Mouse (Mus musculus): ENCODE measurements around the gene Olfr275. TPM values are rescaled to one million over a fixed set of nuclear protein-coding genes. Genes with fewer than 3 reads are reported as not detected.
"Not testable (repeated sequence)": the region's sequence is repeated elsewhere in the genome, so short reads cannot be mapped to it uniquely, and the experiment has no call there.

Olfr275 gene
- polyA plus RNA-seq (2015; fragmentation: Nextera tagmentation; extraction: Ambion mirVana) = not detected in 2 replicates

DNA sequence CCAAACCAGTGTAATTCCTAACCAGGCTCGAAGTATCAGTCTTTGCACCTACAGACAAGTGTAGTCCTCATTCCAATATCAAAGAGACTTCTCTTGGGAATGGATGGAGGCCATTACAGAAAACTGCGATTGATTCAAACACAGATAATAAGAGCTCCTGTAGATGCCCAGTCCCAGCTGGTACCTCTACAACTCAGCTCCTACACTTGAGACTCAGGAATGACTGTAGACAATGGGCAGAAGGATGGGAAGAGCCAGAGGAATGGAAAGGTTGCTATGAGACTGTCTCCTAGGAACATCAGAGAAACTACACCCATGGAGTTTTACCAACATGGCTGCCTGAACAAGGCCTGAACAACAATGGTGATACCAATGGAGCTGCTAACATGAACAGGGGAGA, at the start of gene Olfr275:
Gene Olfr275 (plus strand): TSS at position 301 of the 400 bp plus-strand sequence.
- no peak for ATAC-seq (ENCODE audit: extremely low read depth, insufficient number of reproducible peaks, low FRiP score, low TSS enrichment)
- Histone ChIP-seq H3K4me1 (no peaks in the 10 kb centered on the region), H3K9me3 (no peaks in the 10 kb centered on the region), H3K27me3 (replicated peaks) (no peaks in the 10 kb centered on the region), H3K36me3 (no peaks in the 10 kb centered on the region), H3K9ac (no peak within 1 kb of the TSS), H3K4me2 (no peak within 1 kb of the TSS), H3K4me3 (no peak within 1 kb of the TSS), H3K27ac (replicated peaks) (no peak within 1 kb of the TSS)
- WGBS = 85% methylated on average over 2 of the region's 2 CpGs

DNA sequence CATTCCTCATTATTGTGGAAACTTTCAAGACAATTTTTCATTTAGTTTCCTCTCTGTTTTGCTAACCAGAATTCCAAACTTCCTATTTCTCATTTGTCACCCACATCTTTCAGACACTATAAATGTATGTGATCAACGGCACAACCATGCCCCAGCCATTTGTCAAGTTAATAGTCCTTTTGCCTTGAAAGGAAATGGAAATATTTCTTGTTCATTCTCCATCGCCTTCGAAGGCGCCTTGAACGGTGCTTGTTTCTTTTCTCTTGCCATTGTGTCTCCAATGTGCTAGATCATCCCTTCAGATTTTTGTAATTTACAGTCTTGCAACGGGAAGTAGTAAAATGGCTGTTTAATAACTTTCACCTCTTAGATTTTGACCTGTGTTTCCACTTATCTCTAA, 48.8 kb upstream of the Olfr275 start:
- no peak for ATAC-seq (ENCODE audit: extremely low read depth, insufficient number of reproducible peaks, low FRiP score, low TSS enrichment)
- no peaks in the 10 kb centered on the region for H3K36me3 ChIP-seq
- H3K27ac ChIP-seq (replicated peaks) = no peak overlapping the region
- no peaks in the 10 kb centered on the region for H3K4me1 ChIP-seq
- no peak overlapping the region for H3K4me2 ChIP-seq
- H3K9me3 ChIP-seq = no peaks in the 10 kb centered on the region
- H3K9ac ChIP-seq = no peak overlapping the region
- H3K27me3 ChIP-seq (replicated peaks) = no peaks in the 10 kb centered on the region
- no peak overlapping the region for H3K4me3 ChIP-seq
- 78% methylated on average over 6 of the region's 6 CpGs for WGBS

DNA sequence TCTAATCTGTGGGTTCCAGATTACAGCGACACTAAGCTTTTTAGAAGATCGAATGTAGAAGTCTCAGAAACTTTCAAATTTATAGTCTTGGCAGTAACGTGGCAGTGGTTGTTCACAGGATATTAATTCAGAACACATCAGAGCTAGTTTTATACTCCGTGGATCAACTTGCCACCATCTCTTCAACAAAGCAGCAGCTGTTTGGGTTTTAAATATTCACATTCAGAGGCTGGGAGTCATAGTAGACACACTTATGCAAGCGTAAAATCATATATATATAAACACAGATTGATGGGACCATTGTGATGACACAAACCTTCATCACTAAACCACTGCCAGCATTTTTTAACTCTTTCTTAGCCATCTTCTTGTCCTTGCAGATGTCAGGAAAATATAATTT, 42.2 kb upstream of the Olfr275 start:
- Histone ChIP-seq H3K4me3 (no peak overlapping the region), H3K27ac (replicated peaks) (no peak overlapping the region), H3K9me3 (no peaks in the 10 kb centered on the region), H3K9ac (no peak overlapping the region), H3K4me2 (no peak overlapping the region), H3K27me3 (replicated peaks) (no peaks in the 10 kb centered on the region), H3K36me3 (no peaks in the 10 kb centered on the region), H3K4me1 (no peaks in the 10 kb centered on the region)
- ATAC-seq (ENCODE audit: extremely low read depth, insufficient number of reproducible peaks, low FRiP score, low TSS enrichment) = no peak
- WGBS = 69% methylated on average over 5 of the region's 5 CpGs

DNA sequence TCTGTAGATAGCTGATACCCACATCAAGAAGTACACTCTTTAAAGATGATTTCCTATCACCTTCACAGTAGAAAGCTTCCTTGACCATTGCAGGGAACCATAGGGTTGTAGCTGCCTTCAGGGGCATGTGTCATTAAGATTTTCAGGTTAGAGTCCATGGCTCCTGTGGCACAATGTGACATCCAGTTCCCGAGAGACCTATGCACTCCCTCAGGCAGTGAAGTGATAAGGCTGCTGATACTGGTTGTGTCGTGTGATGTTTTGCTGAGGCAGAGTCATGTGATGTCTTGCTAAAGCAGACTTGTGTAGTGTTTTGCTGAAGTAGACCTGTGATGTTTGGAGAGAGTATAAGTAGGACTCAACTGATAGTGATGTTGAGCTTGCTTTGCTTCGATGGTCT, 14.4 kb upstream of the Olfr275 start:
- no peaks in the 10 kb centered on the region for H3K27me3 ChIP-seq (replicated peaks)
- no peak overlapping the region for H3K9ac ChIP-seq
- no peak for ATAC-seq (ENCODE audit: extremely low read depth, insufficient number of reproducible peaks, low FRiP score, low TSS enrichment)
- no peaks in the 10 kb centered on the region for H3K4me1 ChIP-seq
- H3K9me3 ChIP-seq = no peaks in the 10 kb centered on the region
- no peaks in the 10 kb centered on the region for H3K36me3 ChIP-seq
- WGBS = 34% methylated on average over 3 of the region's 3 CpGs
- H3K27ac ChIP-seq (replicated peaks) = no peak overlapping the region
- H3K4me2 ChIP-seq = no peak overlapping the region
- no peak overlapping the region for H3K4me3 ChIP-seq

DNA sequence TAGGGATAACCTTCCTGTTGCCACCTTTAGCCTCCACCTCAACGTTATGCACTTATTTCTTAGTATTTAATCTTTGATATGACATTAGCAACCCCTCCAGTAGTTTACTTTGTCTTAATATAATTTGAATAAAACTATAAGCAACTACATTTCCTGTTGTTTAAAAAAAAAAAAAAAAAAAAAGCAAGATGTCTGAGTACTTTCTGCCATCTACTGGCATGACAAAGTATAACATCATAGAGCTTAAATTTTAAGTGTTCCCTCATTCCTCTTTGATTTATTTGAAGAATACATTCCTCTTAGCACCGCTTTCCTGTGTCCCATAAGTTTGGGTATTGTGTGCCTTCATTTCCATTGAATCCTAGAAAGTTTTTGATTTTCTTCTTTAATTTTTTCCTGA, 2.5 kb upstream of the Olfr275 start:
- H3K4me1 ChIP-seq = no peaks in the 10 kb centered on the region
- WGBS = 24% methylated on average over 2 of the region's 2 CpGs
- no peak overlapping the region for H3K9ac ChIP-seq
- no peaks in the 10 kb centered on the region for H3K27me3 ChIP-seq (replicated peaks)
- no peak overlapping the region for H3K27ac ChIP-seq (replicated peaks)
- H3K9me3 ChIP-seq = no peaks in the 10 kb centered on the region
- no peaks in the 10 kb centered on the region for H3K36me3 ChIP-seq
- ATAC-seq (ENCODE audit: extremely low read depth, insufficient number of reproducible peaks, low FRiP score, low TSS enrichment) = no peak
- no peak overlapping the region for H3K4me2 ChIP-seq
- H3K4me3 ChIP-seq = no peak overlapping the region

DNA sequence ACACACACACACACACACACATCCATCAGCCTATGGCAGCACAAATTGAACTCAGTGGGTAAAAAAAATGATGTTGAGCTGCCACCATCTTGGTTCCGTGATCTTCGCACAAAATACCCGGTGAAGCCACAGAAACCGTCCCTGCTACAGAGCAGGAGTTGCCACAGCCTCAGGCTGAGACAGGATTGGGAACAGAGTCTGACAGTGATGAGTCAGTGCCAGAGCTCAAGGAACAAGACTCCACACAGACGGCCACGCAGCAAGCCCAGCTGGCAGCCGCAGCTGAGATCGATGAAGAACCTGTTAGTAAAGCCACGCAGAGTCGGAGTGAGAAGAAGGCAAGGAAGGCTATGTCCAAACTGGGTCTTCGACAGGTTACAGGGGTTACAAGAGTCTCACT, 7.0 kb downstream of the Olfr275 start:
- Histone ChIP-seq H3K36me3 (no peaks in the 10 kb centered on the region), H3K4me2 (no peak overlapping the region), H3K27me3 (replicated peaks) (no peaks in the 10 kb centered on the region), H3K4me3 (no peak overlapping the region), H3K4me1 (no peaks in the 10 kb centered on the region), H3K27ac (replicated peaks) (no peak overlapping the region), H3K9ac (no peak overlapping the region), H3K9me3 (0 out of 2 replicates have a peak, but pooled peaks cover 5% of the 10 kb centered on the region)
- no peak for ATAC-seq (ENCODE audit: extremely low read depth, insufficient number of reproducible peaks, low FRiP score, low TSS enrichment)
- 91% methylated on average over 11 of the region's 11 CpGs for WGBS

DNA sequence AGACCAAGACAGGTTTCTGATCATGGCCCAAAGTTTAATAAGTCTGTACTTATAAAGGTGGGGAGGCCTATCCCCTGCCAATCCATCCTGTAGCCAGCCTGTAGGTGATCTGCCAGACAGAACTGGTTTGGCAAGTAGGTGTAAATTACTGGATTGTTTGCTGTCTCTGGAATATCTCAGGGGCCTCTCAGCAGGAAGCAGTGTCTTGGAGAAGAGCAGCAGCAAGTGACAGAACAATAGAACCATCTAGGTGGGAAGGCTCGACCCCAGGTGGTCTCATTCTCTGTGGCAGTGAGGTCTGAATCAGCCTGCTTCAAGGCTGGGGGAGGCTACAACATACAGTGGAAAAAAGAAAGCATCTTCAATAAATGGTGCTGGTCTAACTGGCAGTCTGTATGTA, 31.0 kb downstream of the Olfr275 start:
- H3K9ac ChIP-seq; H3K27me3 ChIP-seq (replicated peaks); H3K4me1 ChIP-seq; H3K4me3 ChIP-seq; H3K9me3 ChIP-seq; H3K36me3 ChIP-seq; H3K4me2 ChIP-seq; H3K27ac ChIP-seq (replicated peaks); ATAC-seq (ENCODE audit: extremely low read depth, insufficient number of reproducible peaks, low FRiP score, low TSS enrichment): not testable (repeated sequence)
- WGBS = 33% methylated on average over 1 of the region's 1 CpGs

DNA sequence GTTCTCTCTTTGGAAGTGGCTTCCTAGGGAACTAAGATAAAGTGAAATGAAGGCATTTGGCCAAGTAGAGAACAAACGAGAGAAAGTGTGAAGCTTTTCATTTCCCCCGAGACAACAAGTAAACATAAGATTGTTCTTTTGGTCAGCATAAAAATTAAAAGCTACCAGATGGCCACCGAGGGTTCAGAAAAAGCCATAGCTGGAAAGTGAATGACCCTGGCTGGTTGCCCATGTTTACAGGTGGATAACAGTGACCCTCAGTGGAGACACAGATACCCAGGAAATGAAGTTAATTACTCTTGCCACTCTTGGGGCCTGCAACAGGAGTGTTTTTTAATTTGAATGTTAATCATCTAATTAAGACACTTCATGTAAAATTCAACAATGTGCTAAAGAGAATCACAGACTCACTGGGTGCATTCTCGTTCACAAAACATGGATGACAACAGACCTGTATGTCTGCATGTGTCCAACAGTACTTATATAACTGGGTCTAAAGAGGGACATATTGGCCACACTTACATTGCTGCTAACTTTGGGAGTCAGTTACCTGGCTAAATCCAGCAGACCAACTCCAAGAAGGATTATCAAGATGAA, 34.7 kb downstream of the Olfr275 start:
- 53% methylated on average over 4 of the region's 4 CpGs for WGBS
- Histone ChIP-seq H3K27me3 (replicated peaks) (no peaks in the 10 kb centered on the region), H3K4me2 (no peak overlapping the region), H3K4me1 (no peaks in the 10 kb centered on the region), H3K36me3 (no peaks in the 10 kb centered on the region), H3K9ac (no peak overlapping the region), H3K4me3 (no peak overlapping the region), H3K9me3 (no peaks in the 10 kb centered on the region), H3K27ac (replicated peaks) (no peak overlapping the region)
- no peak for ATAC-seq (ENCODE audit: extremely low read depth, insufficient number of reproducible peaks, low FRiP score, low TSS enrichment)

DNA sequence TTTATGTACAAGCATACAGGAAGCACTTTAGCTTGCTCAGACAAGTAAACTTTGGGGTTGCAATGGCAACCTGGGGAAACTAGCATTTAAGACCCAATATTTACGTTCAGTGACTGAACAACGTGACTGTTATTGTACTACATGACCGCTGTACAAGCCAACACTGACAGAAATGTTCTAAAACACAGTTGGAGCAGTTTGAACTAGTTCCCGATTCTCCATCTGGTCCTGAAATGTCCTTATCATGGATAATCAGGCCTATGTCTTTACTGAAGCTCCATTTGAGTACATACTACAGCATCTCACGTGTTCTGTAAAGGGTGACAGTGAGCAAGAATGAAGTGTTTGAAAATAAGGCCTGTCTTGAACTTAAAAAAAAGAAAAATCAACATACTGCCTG, 35.3 kb downstream of the Olfr275 start:
- 83% methylated on average over 5 of the region's 5 CpGs for WGBS
- no peaks in the 10 kb centered on the region for H3K9me3 ChIP-seq
- H3K36me3 ChIP-seq = no peaks in the 10 kb centered on the region
- no peak overlapping the region for H3K27ac ChIP-seq (replicated peaks)
- no peak overlapping the region for H3K9ac ChIP-seq
- no peaks in the 10 kb centered on the region for H3K27me3 ChIP-seq (replicated peaks)
- ATAC-seq (ENCODE audit: extremely low read depth, insufficient number of reproducible peaks, low FRiP score, low TSS enrichment) = no peak
- H3K4me3 ChIP-seq = no peak overlapping the region
- no peak overlapping the region for H3K4me2 ChIP-seq
- no peaks in the 10 kb centered on the region for H3K4me1 ChIP-seq

DNA sequence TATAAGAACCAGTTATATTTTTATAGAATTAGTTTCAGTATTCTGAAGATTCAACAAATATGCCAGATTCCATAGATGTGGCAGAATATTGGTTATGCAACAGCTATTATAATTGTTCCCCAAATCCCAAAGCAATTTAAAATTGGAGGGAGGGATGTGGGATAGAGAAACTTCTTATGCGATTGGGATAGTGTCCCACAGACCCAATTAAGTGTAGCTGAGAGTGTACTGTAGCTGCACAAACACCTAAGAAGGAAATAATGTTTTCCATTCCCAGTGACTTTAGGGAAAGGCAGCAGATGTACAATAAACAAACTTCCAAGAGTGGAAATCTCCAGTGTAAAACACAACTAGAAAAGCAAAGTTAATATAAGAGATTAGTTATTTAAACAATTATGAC, 44.7 kb downstream of the Olfr275 start, which contains the start of gene Olfr273:
Gene Olfr273 (minus strand): TSS at position 101 of the 400 bp plus-strand sequence.
- Histone ChIP-seq H3K27me3 (replicated peaks) (no peaks in the 10 kb centered on the region), H3K9ac (no peak within 1 kb of the TSS), H3K4me1 (no peaks in the 10 kb centered on the region), H3K27ac (replicated peaks) (no peak within 1 kb of the TSS), H3K4me3 (no peak within 1 kb of the TSS), H3K4me2 (no peak within 1 kb of the TSS), H3K36me3 (no peaks in the 10 kb centered on the region), H3K9me3 (no peaks in the 10 kb centered on the region)
- WGBS = 63% methylated on average over 1 of the region's 1 CpGs
- ATAC-seq (ENCODE audit: extremely low read depth, insufficient number of reproducible peaks, low FRiP score, low TSS enrichment) = no peak

DNA sequence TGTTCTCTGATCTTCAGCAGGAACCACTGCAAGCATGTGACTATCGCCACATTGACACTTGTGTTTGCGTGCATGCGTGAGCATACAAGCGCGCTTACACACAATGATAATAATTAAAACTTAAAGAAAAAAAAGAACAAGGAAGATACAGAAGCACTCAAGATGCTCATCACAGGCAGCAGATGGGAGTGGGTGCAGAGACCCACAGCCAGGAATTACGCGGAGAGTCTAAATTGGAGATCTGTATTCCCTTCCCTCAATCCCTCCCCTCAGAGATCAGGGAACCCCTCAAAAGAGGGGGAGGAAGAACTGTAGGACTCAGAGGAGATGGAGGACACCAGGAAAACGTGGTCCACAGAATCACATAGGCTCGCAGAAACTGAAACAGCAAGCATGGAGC, 49.8 kb downstream of the Olfr275 start:
- ATAC-seq (ENCODE audit: extremely low read depth, insufficient number of reproducible peaks, low FRiP score, low TSS enrichment) = no peak
- H3K9ac ChIP-seq = no peak overlapping the region
- no peak overlapping the region for H3K4me3 ChIP-seq
- 88% methylated on average over 9 of the region's 9 CpGs for WGBS
- no peaks in the 10 kb centered on the region for H3K9me3 ChIP-seq
- H3K4me2 ChIP-seq = no peak overlapping the region
- no peak overlapping the region for H3K27ac ChIP-seq (replicated peaks)
- H3K36me3 ChIP-seq = no peaks in the 10 kb centered on the region
- no peaks in the 10 kb centered on the region for H3K4me1 ChIP-seq
- H3K27me3 ChIP-seq (replicated peaks) = no peaks in the 10 kb centered on the region
